Mouse (Mus musculus): ENCODE results near the gene Ldha.
"Not testable (repeated sequence)": the region's sequence is repeated elsewhere in the genome, so short reads cannot be mapped to it uniquely, and the experiment has no call there.

The Ldha gene

GRCm38 (mm10) chr7:46840787-46841525 is at the start of gene Ldha:
Ldha (plus strand) TSS chr7:46841475.
- DNase-seq (ENCODE audit: low read depth, low spot score) = no peak

DNA sequence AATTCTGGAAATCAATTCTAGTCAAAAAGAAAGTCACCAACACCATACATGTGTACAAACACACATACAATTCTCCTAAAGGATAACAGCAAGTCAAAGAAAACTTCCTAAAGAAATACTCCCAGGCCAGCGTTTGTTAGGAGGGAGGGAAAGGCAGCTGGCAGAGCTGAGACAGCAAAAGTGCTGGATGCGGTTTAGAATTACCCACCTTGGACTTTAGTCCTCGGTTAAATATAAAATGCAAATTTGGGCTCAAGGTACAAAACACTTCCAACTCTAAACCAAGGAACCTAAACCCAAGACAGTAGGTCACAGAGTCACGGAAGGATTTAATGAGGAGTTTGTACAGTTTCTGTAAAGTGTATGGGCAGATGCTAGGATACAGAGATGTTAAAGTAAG is 47.4 kb upstream of the Ldha start:
- no peak for DNase-seq (ENCODE audit: low read depth, low spot score)

DNA sequence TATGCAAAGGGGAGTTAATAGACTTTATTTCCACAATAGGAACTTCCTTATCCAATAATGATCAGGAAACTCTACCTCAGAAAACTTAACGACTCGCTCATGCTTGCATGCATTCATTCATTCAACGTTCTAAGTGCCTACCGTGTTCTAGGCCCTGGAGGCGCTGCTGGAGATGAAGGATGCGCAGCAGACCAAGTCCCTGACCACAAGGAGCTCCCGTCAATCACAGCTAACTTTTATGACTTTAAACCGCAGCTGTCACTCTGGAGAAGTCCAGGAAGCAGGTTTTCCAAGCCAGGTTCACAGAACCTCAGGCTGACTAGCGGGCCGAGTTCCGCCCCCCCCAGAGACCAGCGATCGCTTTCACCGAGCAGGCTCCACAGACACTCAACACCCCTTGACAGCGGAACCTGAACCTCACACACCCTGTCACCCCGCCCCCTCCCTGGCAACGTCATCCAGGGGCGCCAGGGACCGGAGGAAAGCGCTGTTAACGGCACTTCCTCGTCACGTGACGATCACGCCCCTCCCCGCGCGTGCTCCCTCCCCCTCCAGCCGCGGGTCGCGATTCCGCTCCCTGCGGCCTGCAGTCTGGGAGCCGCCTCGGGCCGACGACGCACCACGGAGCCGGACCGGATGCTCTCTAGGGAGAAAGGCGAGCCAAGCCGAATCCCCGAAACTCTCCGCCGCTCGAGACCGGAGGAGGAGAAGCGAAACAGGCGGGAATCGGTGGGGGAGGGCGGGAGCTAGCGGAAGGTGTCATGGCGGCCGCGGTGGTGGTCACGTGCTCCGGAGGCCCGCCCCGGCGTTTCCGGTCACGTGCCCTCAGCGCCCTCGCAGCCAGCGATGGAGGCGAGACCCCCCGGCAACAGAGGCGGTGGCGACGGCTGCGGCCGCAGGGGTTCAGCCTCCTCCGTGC is 45.7 kb upstream of the Ldha start, which contains the start of the genes Hps5 and Gtf2h1:
Gene Hps5 (minus strand): TSS at position 778 of the 919 bp plus-strand sequence.
Gene Gtf2h1 (plus strand): TSS at position 817 of the 919 bp plus-strand sequence.
- DNase-seq (ENCODE audit: low read depth, low spot score) = peak; percentile 95

DNA sequence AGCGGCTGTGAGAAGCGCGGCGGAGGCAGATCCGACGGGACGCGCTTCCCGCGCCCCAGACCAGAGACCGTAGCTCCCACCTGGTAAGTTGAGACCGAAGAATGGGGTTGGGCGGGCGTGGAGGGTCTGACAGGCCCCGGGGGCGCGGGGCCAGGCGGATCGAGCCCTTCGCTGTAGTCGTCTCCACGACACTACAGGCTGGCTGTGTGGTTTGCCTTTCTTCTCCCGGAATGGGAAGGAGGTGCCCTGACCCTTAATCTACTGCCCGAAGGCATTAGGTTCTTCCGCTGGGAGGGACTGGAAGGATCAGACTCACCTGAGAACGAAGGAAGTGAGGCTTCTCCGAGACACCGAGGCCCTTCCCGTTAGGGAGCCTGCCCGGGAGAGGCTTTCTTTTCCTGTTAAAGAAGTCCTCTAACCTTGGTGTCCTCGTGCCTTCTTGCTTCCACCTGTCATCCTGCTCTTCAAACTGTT is 45.0 kb upstream of the Ldha start:
- no peak for DNase-seq (ENCODE audit: low read depth, low spot score)

GRCm38 (mm10) chr7:46796779-46797178 is 44.5 kb upstream of the Ldha start:
- DNase-seq (ENCODE audit: low read depth, low spot score) = no peak

DNA sequence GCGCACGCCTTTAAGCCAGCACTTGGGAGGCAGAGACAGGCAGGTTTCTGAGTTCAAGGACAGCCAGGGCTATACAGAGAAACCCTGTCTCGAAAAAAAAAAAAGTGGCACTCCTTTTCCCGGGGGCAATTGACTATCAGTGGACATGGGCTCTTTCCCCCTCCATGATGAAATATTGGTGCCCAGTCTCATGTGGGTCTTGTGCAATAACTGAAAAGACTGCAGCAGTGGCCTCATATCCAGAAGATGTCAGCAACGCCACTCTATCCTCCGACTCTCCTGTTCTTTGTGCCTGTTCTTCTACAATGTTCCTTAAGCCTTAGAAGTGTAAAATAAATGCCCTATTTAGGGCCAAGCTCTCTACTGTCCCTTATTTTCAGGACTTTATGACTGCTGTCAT is 30.9 kb upstream of the Ldha start:
- DNase-seq (ENCODE audit: low read depth, low spot score) = no peak

GRCm38 (mm10) chr7:46814012-46814411 is 27.3 kb upstream of the Ldha start:
- DNase-seq (ENCODE audit: low read depth, low spot score) = no peak

DNA sequence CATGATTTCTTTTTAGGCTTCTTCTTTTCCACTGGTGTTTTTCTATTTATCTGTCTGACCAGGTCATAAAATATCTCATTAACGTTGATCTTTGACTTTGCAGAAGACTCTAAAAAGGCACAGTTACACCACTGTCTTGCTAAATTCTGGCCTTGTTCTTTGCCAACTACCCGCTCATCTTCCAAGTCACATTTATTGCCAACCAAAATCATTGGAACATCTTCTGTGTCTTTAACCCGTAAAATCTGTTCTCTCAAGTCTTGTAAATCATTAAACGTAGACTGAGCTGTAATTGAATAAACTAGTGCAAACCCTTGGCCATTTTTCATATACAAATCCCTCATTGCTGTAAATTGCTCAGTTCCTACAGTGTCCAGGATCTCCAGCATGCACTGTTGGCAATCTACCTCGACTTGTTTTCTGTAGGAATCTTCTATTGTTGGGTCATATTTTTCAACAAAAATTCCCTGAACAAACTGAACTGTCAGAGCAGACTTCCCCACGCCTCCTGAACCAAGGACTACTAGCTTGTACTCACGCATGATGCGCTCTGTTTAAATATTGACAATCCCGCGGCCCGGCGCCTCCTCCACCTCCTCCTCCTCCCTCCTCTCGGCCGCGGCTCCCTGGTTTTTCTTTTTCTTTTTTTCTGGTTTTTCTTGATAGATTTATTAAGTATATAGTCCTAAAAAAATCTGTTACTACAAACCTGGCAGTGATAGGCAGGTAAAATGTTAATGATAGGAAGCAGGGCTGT is 20.2 kb upstream of the Ldha start:
- DNase-seq (ENCODE audit: low read depth, low spot score) = not testable (repeated sequence)

DNA sequence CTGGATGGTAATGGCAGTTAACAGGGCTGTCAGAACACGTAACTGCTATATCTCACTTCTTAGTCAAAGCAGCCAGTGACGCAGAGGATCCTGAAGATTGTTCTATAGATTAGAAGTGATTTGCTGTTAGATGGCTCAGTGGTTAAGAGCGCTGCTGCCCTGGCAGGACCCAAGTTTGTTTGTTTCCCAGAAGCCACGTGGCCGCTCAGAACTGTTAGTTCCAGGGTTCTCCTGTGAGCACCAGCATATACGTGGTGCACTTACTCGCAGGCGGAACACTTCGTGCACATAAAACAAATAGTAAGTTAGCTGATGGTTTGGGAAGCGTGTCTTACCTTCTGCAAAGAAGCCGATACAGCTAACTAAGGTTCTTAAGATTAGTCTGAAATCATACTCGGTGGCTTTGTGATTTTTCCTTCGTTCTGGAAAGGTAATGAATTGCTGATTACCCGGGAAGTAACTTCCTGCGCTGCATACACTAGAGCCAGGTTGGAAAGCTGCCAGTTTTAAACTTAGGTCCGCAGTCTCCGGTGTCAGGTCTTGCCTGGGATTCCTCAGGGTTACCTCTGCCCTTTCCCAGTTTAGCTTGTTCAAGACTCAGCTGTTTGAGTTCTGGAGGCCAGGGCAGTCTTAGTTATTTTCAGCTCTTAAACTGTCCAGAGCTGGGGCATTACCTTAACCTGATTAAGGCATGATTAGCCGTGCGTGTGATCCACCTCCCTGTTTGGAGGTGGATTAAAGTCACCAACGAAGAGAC is 14.1 kb upstream of the Ldha start:
- DNase-seq (ENCODE audit: low read depth, low spot score) = no peak

DNA sequence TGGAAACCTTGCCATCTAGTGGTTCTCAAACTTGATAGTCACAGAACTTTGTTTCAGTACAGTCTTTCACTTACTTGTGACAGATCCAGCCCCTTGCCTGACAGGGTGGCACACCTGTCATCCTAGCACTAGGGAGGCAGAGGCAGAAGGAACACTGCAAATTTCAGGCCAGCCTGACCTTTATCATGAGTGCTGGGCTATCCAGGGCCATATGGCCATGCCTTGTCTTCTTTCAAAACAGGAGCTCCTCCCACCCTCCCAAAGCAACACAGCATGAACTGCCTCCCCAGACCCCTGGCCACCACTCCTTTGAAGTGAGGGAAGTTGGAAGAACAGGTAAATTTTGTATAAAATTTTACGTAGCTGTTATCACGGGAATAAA is 13.5 kb upstream of the Ldha start:
- DNase-seq (ENCODE audit: low read depth, low spot score) = no peak

- DNase-seq (ENCODE audit: low read depth, low spot score) = no peak
These were observed 11.4 kb upstream of the Ldha start for GRCm38 (mm10) chr7:46829911-46830310.

DNA sequence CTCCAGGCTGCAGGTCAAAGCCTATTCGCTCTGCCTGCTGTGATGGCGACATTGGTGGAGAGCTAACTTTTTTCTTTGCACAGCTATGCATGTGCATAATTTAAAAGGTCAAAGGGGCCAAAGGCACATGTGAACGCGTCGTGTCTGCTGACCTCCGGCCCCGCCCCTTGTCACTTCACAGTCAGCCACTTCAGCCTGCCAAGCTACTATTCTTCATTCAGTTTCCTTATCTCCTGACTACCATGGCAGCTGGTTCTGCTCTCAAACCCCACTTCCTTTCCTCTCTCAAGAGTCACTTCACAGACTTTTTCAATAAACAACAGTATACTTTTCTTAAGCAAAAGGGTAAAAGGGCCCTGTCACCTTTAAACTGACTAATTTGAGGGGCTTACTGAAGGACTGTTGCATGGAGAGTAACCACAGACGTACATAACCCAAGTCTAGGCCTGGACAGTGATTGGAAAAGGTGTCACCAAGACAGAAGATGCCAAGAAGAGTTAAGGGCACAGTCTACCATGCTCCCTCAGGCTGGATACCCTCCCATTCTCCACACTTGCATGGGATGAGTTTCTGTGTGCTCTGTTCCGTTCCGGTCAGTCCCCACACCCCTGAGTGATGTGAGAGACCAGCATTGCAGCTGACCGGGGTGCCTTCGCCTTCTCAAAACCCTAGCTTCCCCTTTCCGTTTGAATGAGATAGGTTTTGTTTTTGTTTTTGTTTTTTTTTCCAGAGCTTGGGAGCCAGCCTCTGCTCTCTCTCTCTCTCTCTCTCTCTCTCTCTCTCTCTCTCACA is 10.3 kb upstream of the Ldha start:
- no peak for DNase-seq (ENCODE audit: low read depth, low spot score)

GRCm38 (mm10) chr7:46831693-46832092 is 9.6 kb upstream of the Ldha start:
- no peak for DNase-seq (ENCODE audit: low read depth, low spot score)

GRCm38 (mm10) chr7:46832112-46832810 is 9.0 kb upstream of the Ldha start:
- not testable (repeated sequence) for DNase-seq (ENCODE audit: low read depth, low spot score)

DNA sequence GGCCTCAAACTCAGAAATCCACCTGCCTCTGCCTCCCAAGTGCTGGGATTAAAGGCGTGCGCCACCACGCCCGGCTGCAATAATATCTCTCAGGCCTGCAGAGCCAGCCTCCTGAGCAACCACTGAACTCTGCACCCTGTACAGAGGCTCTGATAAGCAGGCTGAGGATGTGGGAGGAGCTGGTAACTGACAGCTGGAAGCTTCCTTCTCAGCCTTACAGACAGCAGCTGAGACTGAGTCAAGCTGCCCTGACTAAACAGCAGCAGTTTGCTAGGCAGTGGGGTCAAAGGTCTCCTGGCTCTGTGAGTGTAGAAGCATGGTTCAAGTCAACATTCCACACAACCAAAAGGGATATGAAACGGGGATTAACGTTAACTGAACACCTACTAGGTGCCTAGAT is 8.0 kb upstream of the Ldha start:
- no peak for DNase-seq (ENCODE audit: low read depth, low spot score)

GRCm38 (mm10) chr7:46833670-46834255 is 7.5 kb upstream of the Ldha start:
- DNase-seq (ENCODE audit: low read depth, low spot score) = no peak

DNA sequence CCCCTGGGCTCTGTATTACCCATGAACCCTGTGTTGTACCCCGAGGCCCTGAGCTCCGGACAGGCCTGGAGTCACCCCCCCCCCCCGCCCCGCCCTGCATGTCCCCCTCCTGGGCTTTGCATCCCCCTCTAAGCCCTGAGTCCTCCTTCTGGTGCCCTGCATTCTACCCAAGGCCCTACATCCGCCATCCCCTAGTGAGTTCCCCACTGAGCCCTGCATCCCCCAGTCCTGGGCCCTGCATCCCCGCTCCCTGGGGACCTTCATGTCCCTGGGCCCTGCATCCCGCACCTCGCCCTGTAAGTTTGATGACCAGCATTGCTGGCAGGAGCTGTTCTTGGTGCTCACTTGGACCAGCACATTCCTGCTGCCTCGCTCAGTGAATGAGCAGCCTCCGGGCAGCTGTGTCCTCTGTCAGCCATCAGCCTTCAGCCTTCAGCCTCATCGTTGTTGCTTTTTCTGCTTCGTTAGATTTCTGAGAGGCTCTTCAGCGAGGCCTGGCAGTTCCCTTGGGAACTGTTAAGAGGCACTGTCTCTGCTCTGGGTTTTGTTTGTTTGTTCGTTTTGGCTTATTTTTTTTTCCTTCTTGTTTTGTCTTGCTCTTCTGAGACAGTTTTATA is 6.2 kb upstream of the Ldha start:
- DNase-seq (ENCODE audit: low read depth, low spot score) = no peak

GRCm38 (mm10) chr7:46836357-46836756 is 4.9 kb upstream of the Ldha start:
- DNase-seq (ENCODE audit: low read depth, low spot score) = no peak

- DNase-seq (ENCODE audit: low read depth, low spot score) = no peak
These were observed 4.2 kb upstream of the Ldha start for GRCm38 (mm10) chr7:46837073-46837472.
